Mouse (Mus musculus) kidney, embryonic 15.5 days (tissue): ENCODE results near the gene Magi1. TPM values are rescaled to one million over a fixed set of nuclear protein-coding genes. Genes with fewer than 3 reads are reported as not detected.
A peak's percentile ranks its signal among the peaks of the same experiment; 100 is the strongest.
"Not testable (repeated sequence)": the region's sequence is repeated elsewhere in the genome, so short reads cannot be mapped to it uniquely, and the experiment has no call there.

Source experiments
- ATAC-seq: fragments of 200-750 bp; cut with Nextera tagmentation; replicated peaks from 2 replicates; pipeline ENCODE4 v1.8.0; 2017; ENCODE audit warnings: moderate TSS enrichment; ENCODE audit not compliant: low FRiP score
- H3K27ac ChIP-seq: fragments of 300-500 bp; sonication (generic); 2 replicates; pipeline ENCODE4 v1.5.1; 2015; ENCODE audit warnings: mild to moderate bottlenecking, inconsistent platforms
- H3K27me3 ChIP-seq: fragments of 300-500 bp; sonication (generic); 2 replicates; pipeline ENCODE4 v1.6.1; 2015; ENCODE audit warnings: inconsistent platforms
- H3K36me3 ChIP-seq: fragments of 300-500 bp; sonication (generic); 2 replicates; pipeline ENCODE4 v1.6.1; 2015; ENCODE audit warnings: inconsistent platforms
- H3K4me1 ChIP-seq: fragments of 300-500 bp; sonication (generic); 2 replicates; pipeline ENCODE4 v1.6.1; 2015; ENCODE audit warnings: inconsistent platforms
- H3K4me2 ChIP-seq: fragments of 300-500 bp; sonication (generic); 2 replicates; pipeline ENCODE4 v1.6.1; 2015; ENCODE audit warnings: moderate library complexity, mild to moderate bottlenecking, inconsistent platforms
- H3K4me3 ChIP-seq: fragments of 300-500 bp; sonication (generic); replicated peaks from 2 replicates; pipeline ENCODE4 v1.5.1; 2015; ENCODE audit warnings: mild to moderate bottlenecking, inconsistent platforms
- H3K9ac ChIP-seq: fragments of 300-500 bp; sonication (generic); 2 replicates; pipeline ENCODE4 v1.6.1; 2015; ENCODE audit warnings: mild to moderate bottlenecking, inconsistent platforms
- H3K9me3 ChIP-seq: fragments of 300-500 bp; sonication (generic); replicated peaks from 2 replicates; pipeline ENCODE4 v1.6.1; 2016; ENCODE audit warnings: inconsistent platforms
- WGBS: fragments of 180-500 bp; shearing (Covaris S2); methylation state at CpG from one replicate; pipeline ENCODE4 v1.1.7; 2015; ENCODE audit warnings: mixed read lengths; 5-methylcytosine and 5-hydroxymethylcytosine counted together
- polyA plus RNA-seq: library from polyadenylated mRNA; unstranded; fragments of >200 nt; fragmentation: Nextera tagmentation; extraction: Ambion mirVana; gene quantifications from 2 replicates; pipeline ENCODE4 v1.2.1, GENCODE M21; 2015

The Magi1 gene
- polyA plus RNA-seq, 1 experiment from 2014 or later = 9.8 TPM

- Histone ChIP-seq H3K9me3 (no peaks in the 10 kb centered on the region), H3K4me3 (no peak overlapping the region), H3K27ac (no peak overlapping the region), H3K9ac (no peak overlapping the region), H3K36me3 (no peaks in the 10 kb centered on the region), H3K27me3 (no peaks in the 10 kb centered on the region), H3K4me2 (no peak overlapping the region), H3K4me1 (peaks cover 12% of the 10 kb centered on the region)
- WGBS = 61% methylated on average over 8 of the region's 8 CpGs
- no peak for ATAC-seq
Measured at GRCm38 (mm10) chr6:93659534-93659933, 624.2 kb downstream of the Magi1 start.

GRCm38 (mm10) chr6:93657187-93657974 is 626.3 kb downstream of the Magi1 start:
- no peaks in the 10 kb centered on the region for H3K27me3 ChIP-seq

GRCm38 (mm10) chr6:93648581-93649230 is 635.0 kb downstream of the Magi1 start:
- Histone ChIP-seq H3K27me3 (no peaks in the 10 kb centered on the region), H3K4me2 (no peak overlapping the region), H3K36me3 (no peaks in the 10 kb centered on the region), H3K4me3 (no peak overlapping the region), H3K27ac (0 out of 2 replicates have a peak overlapping the region, but pooled peaks have one; percentile 29), H3K9me3 (no peaks in the 10 kb centered on the region), H3K4me1 (peaks cover 10% of the 10 kb centered on the region; the same call in 1 of the 2 replicates), H3K9ac (no peak overlapping the region)
- WGBS = 58% methylated on average over 8 of the region's 8 CpGs
- 0 out of 2 replicates have a peak, but pooled peaks have one; percentile 22 for ATAC-seq

More at GRCm38 (mm10) chr6:93657187-93657974, 626.3 kb downstream of the Magi1 start:
- Histone ChIP-seq H3K9me3 (no peaks in the 10 kb centered on the region), H3K4me2 (no peak overlapping the region), H3K27ac (peak overlapping the region; percentile 69), H3K4me3 (no peak overlapping the region), H3K36me3 (no peaks in the 10 kb centered on the region), H3K4me1 (peaks cover 12% of the 10 kb centered on the region), H3K9ac (no peak overlapping the region)
- peak; percentile 74; the same call in 1 of the 2 replicates for ATAC-seq
- WGBS = 11% methylated on average over 13 of the region's 13 CpGs

GRCm38 (mm10) chr6:93629735-93630291 is 653.9 kb downstream of the Magi1 start:
- not testable (repeated sequence) for H3K4me3 ChIP-seq, H3K36me3 ChIP-seq, H3K4me2 ChIP-seq, H3K9me3 ChIP-seq, H3K4me1 ChIP-seq, H3K9ac ChIP-seq, ATAC-seq, H3K27ac ChIP-seq, H3K27me3 ChIP-seq
- 73% methylated on average over 5 of the region's 5 CpGs for WGBS

DNA sequence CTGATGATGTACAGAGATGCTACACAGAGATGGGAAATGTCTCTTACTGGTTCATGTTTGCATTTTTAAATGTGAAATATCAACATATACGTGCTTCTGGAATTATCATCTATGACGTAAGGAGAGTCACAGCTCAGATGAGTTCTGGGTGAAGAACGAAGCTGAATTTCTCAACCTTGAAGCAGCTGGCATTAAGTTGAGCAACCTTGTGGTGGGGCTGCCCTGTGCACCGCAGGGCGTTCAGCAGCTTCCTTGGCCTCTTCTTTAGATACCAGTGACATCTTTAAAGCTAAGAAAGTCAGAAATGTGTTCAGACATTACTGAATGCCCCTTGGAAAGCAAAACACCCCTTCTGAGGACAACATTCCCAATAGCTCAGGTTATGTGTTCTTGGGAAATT is 656.5 kb downstream of the Magi1 start:
- Histone ChIP-seq H3K4me2 (no peak overlapping the region), H3K9me3 (no peaks in the 10 kb centered on the region), H3K27me3 (no peaks in the 10 kb centered on the region), H3K36me3 (no peaks in the 10 kb centered on the region), H3K4me1 (peaks cover 12% of the 10 kb centered on the region), H3K9ac (no peak overlapping the region), H3K27ac (no peak overlapping the region), H3K4me3 (no peak overlapping the region)
- WGBS = 91% methylated on average over 5 of the region's 5 CpGs
- no peak for ATAC-seq

Other genes with a start within 250 kb of the Magi1 start
- 10.9 and 11.4 TPM in 2 replicates for gene Slc25a26, start 216.4 kb upstream of the Magi1 start, polyA plus RNA-seq